Mouse (Mus musculus) telencephalon, adult 2 months (tissue): ENCODE results near the gene Arhgap4.

Experiments used
- DNase-seq: peaks from one replicate; pipeline ENCODE4 v3.0.0-alpha.2; 2011; ENCODE audit warnings: low read depth, low spot score

Arhgap4 gene

DNA sequence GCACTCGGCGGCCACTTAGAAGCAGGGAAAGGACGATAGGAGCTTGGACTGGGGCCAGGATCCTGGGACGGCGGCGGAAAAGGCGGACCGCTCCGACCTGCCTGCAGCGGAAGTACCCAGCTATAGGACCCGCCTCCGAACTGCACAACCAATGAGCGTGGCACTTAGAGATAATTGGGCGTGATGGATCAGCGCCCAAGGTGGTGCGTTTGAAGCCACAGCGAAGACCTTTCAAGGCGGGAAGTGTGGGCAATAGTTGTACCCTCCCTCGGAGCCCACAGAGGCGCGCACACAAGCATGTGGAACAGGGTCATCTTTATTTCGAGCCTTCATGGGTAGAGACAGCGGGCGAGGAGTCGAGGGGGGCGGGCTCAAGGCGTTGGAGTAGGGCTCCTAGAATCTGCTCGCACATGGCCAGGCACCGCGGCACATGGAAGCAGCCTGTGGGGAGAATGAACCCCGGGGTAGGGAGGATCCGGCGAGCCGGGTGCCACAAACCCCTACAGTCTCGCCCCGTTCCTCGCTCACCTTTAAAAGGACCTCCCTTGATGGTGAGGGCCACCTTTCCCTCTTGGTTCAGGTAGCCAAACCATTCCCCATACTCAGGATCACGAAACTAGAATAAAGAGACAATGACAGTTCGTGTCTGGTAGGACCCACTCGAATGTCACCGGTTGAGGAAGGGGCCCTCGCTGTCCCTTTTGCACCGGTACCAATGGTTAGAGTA is at the start of gene Arhgap4, which contains the start of gene Naa10:
Gene Arhgap4 (minus strand): TSS at position 48 of the 727 bp plus-strand sequence.
Gene Naa10 (minus strand): TSS at position 122 of the 727 bp plus-strand sequence.
- peak; percentile 89 for DNase-seq

DNA sequence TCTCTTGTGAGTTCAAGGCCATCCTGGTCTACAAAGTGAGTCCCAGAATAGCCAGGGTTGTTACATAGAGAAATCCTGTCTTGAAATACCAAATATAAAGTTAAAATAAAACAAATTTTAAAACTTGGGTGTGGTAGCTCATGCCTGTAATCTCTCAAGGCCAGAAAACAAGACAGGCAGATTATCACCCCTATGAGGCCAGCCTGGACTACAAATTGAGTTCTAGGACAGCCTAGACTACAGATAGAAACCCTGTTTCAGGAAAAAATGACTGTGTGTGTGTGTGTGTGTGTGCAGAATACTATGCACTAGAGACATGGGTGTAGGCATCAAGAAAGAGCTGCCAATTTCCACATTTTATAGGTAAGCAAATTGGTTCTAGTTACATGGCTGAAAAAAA is 49.1 kb upstream of the Arhgap4 start:
- DNase-seq: no peak

DNA sequence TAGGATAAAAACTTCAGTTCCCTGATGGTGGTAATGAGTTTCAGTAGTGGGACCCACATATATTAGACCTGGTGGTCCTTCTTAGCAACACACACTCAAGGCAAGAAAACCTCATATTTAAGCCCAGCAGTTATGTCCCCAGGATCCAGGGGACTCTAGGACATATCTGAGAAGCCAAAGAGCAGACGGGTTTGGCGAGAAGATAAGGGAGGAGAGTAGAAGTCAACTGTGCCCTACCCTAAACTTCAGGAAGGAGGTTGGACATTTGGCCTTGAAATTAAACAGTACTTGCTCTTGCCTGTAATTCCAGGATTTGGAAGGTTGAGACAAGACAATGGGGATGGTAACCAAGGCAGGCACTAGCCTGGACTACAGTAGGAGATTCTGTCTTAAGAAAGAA is 48.1 kb upstream of the Arhgap4 start:
- no peak for DNase-seq

DNA sequence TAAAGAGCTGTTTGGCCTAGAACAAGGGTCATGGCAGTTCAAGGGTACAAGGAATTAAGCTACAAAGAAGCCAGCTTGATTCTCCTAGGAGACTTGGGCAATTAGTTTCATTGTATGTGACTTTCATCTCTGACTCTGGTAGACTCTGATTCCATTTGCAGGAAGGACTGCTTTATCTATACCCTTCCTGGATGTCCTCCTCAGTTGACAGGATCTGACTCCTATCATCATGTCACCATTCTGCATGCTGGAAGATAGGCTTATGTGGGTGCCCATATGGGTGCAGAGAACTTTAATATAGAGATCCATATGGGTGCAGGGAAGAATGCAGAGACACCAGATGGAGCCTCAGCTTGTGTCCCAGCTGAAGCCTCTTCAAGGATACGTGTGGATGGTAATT is 47.5 kb upstream of the Arhgap4 start:
- no peak for DNase-seq

DNA sequence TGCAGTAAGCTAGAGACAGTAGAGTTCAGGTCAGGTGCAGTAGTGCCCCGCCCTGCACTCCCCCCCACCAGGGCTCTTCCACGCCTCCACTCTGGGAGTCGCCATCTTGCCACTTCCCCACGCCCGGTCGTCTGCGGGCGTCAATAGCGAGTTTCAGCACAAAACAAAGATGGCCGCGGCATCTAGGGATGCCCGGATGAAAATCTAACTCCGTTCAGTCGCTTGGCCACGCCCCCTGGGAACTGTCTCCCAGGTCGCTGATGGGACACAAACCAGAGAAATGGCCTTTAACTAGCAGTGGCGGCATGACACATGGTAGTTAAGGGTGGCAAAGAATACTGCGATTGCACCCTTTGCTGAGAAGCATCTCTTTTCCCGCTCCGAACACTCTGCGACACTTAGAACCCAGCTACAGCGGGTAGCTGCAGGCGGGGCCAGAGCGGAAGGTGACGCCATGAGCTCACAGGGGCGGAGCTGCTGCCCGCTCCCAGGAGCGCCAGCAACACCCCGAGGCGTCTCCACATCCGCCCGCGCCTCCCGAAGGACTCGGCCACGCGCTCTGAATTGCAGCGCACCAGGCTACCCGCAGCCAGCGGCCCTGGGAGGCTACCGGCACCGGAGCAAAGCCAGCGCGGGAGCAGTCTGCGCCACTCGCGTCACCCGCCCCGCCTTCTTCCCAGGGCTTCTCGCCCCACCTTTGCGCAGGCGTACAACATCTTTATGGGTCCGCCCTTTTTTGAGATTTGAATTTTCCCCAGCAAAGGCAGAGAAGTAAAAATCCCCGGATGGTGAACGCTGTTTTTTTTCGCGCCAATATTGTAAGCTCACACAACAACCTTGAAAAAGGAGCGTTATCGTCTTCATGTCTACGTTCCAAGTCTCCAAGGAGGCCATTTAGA is 45.8 kb upstream of the Arhgap4 start:
- DNase-seq: peak; percentile 93

DNA sequence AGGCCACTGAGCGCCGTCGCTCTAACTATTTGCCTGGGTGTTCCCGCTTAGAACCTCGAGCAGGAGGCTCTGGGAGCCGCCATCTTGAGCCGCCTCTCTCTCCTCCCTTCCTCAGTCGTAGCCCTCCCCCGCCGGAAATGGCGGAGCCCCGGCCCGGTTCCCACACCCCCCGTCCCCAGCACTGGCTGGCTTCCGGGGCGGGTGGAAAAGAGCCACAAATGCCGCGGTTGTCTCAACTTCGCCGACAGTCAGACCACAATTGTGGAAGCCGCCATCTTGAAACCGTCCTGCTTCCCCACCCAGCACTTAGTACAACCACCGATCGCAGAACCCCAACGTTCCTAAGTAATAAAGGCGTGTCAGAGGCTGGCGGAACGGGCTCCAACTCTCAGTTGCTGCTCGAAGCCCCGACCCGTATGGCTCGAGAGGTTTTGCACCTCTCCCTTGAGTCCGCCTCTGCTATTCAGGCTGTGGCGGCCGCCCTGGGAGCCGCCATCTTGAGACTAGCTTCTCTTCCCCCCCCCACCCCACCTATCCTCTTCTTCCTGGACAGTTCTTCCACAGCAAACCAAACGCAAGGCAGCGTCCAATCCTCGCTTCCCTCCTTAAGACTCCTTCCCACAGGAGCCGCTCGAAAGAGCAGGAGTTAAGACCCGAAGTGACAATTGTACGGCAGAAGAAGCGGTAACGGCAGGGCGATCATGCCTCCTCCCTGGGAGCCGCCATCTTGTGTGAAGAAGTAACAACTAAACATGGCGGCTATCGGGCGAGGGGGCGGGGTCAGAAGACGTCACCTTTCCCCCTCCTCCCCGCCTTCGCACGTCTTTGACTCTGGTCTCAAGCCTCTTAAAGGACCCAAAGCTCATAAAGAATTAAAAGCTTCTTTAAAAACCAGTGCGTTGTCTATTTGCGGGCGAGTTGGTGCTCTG is 44.8 kb upstream of the Arhgap4 start, which contains the start of gene Hcfc1:
Gene Hcfc1 (minus strand): TSS at position 110 of the 929 bp plus-strand sequence.
- peak; percentile 80 for DNase-seq

DNA sequence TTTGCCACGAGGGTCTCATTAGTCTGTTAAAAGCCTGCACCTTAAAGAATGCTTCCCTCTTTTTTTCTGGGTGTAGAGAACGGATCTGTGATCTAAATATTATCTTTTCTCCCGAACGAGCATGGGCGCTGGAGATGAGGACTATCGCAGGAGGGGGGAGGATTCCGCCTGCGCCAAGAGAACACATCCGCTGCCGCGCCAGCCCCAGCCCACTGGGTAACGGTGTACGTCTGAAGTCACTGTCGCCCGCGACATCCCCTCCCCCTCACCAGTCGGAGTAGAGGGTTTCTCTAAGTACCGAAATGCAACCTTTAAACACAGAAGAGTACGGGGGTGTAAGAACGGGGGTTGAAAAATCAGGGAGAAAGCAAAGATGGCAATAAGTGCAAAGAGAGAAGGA is 43.6 kb upstream of the Arhgap4 start:
- peak; percentile 53 for DNase-seq

DNA sequence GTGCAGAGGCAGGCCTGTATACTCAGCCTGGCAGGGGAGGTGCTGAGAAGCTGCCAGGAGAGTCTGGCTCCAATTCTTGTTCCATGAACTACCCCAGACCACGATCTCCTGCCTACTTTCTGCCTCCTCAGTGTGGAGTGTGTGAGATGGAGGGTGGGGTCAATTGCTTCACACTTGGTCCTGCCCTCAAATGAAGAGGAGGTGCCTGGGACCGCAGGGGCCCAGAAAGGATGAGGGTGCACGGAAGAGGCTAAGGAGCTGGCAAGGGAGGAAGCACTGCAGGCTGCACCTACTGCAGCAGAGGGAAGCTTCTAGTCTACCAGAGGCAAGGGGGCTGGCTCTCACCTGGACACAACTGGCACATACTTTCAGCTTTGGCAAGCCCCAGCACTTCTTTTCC is 42.7 kb upstream of the Arhgap4 start:
- no peak for DNase-seq

DNA sequence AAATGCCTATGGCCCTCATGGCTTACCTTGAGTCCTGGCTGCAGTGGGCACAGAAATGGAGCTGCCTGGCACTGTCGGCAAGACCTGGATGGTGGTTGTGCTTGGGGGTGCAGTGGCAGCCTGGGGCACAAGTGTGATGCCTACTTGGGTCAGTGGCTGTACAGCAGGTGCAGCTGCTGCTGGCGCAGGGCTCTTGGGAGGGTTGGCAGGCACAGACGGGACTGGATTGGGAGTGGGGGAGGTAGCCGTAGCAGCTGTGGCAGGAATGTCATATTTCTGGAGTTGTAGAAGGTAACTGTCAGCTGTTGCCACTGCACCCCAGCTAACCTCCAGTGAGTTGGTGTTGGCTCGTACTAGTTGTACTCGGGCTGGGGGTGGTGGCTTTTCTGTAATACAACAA is 33.3 kb upstream of the Arhgap4 start:
- DNase-seq: no peak

DNA sequence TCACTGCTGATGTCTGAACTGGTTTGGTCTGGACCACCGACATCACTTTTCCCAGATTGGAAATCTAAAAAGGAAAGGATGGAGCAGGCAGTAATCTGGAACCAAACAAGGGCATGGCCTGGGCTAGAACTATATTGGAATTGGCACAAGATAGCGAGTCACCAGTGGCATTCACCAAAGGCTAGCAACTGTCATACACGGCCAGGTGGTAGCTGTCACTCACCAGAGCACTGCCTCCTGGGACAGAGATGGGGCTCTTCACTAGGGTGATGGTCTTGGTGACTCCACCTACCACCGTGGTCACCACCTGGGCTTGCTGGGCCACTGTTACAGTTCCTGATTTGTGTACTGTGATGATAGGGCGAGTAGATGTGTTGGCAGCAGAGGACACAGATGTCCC is 30.9 kb upstream of the Arhgap4 start:
- no peak for DNase-seq

DNA sequence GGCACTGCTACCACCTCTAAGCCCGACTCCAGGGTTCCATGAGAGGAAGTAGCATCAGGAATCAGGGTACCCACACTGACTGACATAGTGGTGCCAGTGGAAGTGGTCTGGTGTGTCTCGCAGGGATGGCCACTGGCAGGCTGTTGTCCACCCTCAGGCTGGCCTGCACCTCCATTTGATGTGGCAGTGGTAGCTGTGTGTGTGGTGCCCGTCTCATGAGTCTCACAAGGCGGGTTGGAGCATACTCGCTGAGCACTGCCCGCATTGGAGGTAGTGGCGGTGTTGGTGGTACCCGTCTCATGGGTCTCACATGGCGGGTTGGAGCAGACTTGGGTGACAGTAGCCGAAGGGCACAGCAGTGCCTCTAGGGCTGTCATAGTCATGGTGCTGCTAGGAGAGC is 27.7 kb upstream of the Arhgap4 start:
- no peak for DNase-seq

DNA sequence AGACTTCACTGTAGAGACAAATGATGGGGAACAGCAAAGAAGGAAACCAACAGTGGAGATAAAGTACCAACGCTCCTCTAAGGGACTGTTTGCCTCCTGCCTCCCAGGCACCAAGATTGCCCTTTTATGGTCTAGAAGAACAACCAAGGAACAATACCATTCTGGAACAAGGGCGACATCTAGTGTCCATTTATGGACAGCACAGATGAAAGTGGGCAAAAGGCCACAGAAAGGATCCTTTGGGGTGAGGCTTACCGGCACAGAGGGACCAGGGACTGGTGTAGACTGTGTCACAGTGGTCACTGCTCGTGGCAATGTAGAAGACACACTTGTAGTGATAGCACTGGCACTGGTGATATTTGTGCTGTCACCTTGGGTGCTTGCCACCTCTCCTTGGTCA is 27.0 kb upstream of the Arhgap4 start:
- no peak for DNase-seq

DNA sequence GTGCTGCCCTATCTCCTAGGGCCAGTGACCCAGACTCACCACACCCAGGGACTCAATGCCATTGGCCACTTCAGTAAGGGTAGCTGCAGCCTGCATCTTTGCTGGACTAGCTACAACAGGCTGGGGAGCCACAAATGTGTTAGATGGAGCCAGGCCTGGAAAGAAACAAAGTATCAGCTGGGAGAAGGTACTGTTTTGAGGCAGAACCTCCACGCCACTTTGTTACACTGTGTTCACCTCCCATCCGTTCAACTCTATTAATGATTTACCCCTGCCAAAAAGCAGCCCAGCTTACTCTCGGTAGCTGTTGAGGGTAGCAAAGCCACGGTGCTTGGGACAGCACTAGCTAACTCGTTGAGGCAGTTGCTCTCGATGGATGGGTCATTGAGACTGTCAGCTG is 25.2 kb upstream of the Arhgap4 start:
- no peak for DNase-seq

DNA sequence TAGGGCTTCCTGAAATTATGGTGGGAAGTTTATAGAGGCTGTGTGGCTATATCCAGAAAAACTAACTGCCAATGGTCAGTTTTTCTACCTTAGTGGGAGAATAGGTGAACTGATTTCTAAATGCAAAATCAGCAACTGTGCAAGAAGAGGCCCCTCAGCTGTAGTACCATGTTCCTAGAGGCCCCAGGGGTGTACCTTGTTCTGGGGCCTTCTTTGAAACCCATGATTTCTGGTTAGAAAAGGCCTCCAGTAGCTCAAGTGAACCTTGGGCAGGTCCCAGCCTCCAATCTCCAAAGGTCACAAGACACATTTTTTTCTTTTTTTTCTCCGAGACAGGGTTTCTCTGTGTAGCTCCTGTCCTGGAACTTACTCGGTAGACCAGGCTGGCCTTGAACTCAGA is 20.6 kb upstream of the Arhgap4 start:
- DNase-seq: no peak

DNA sequence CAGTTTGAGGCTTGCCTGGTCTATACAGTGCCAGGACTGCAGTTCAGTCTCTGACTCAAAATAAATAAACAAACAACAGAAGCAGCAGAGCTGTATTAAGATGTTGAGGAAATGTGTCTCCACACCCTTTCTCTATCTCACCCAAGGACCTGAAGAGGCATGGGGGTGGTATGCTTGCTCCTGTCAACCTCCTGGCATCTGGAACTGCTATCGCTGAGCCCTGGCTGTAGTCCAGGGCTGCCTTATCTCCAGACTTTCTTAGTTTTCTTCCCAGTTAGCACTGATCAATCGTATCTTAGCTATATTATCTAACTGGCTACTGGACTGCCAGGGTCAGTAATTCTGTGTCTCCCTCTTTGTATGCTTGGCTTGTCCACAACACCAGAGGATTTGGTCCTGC is 20.2 kb upstream of the Arhgap4 start:
- DNase-seq: no peak

DNA sequence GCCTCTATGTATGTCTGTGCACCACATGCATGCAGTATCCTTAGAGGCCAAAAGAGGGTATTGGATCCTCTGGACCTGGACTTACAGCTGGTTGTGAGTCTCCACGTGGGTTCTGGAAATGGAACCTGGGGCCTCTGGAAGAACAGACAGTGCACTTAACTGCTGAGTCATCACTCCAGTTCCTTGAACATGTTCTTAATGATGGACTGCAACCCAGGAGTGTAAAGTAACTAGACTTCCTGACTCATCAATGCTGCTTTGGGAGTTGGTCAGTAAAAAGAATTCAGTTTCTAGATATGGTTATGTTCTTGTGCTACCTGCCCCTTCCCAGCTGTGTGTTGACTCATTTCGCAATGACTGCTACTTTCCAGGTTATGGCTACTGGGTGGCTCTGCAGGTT is 10.2 kb upstream of the Arhgap4 start:
- no peak for DNase-seq

DNA sequence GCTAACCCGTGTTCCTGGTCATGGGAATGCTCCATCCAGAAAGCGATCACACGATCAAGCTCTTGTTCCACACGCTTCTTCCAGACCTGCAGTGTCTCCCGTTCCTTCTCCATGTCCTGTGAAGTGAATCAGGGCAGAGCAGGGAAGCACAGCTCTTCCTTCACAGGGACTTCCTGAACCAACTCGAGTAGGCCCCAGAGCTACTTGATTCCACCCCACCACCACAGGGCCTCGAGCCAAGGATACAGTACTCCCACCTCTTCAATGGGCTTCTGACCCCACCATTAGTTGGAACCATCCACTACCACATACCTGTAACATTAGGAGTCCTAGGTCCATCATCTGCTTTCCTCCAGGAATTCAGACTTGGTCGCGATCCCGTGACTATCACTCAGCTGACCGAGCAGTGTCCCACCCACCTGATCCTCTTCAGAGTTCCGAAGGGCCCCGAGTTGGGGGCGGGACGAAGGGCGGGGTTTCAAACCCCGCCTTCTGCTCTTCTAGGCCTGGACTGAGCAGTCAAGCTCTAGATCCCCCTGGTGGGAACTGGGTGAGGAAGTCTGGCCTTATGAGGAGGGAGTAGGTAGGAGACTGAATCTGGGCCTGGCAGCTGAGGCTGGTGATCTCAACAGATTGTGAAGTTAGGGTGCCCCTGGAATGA is 8.9 kb upstream of the Arhgap4 start, which contains the start of gene Renbp:
Gene Renbp (minus strand): TSS at position 449 of the 661 bp plus-strand sequence.
- no peak for DNase-seq

DNA sequence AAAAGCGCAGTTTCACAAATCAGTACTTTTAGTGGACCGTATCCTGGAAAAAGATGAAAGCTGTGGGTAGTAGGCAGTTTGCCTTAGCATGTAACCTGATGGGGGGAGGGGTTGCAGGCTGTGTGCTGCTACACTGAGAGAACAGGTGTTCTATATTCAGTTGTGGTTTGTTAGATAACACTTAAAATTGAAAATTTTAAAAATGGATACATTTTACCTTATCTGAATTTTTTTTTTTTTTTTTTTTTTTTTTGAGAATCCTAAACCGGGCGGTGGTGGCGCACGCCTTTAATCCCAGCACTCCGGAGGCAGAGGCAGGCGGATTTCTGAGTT is 846 bp upstream of the Arhgap4 start:
- DNase-seq: no peak

DNA sequence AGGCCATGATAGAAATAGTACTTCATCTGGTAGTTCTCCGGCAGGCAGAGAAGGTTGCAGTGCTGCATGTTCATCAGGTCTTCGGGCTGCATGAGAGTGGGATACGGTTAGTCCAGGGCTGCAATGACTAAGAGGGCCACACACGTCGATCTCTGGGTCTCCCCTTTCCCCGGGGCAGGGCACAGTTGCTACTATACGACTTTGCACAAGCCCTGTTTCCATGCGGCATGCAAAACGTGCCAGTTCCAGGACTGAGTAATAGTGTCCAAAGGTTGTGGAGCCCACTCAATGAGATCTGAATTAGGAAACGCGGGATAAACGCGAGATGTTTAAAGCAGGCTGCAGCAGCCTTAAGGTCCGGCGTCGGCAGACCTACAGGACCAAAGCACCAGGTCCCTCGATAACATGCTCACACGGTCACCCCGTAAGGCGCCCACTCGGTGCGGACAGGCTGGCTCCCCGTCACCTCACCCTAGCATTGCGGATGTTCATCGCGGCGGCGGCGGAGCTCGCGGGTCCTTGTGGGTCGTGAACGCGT is 316 bp downstream of the Arhgap4 start:
- no peak for DNase-seq

DNA sequence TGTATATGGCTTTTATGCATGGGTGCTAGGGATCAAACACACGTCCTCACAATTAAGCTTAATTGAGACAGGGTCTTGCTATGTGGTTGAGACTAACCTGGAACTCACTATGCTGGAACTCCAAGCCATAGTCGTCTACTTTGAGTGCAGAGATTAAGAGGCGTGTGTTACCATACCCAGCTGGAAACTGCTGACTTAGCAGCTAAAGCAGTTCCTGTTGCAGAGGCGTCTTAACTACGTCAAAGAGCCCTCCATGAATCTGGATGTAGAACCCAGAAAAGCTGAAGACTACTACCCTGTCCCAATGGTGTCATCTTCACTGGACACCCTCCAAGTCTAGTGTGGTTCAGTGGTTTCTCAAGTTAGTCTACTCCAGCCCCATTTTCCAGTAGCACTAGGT is 3.0 kb downstream of the Arhgap4 start:
- no peak for DNase-seq

DNA sequence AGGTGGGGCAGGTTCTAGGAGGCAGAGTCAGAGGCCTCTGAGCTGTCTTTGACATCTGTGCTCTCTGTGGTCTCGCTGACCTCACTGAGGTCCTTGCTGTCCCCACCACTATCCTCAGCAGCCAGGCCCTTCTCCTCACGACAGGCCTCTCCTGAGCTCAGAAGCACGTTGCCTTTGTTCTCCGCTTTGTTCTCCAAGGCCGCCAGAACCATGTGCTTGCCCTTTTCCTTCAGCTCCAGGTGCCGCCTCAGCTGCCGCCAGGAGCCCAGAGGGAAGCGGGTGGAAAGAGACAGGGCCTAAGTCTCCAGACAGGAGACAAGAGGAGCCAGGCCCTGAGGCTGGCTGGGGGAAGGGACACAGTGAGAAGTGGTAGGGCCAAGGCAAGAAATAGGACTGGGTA is 4.7 kb downstream of the Arhgap4 start:
- no peak for DNase-seq
